23 mouse cellular contexts compared by ENCODE assay signal in genomic region chr10:58211213-58211612, GRCm38 (mm10). TPM values are rescaled to one million over a fixed set of nuclear protein-coding genes. Genes with fewer than 3 reads are reported as not detected.
DNase-seq lines count a peak whose midpoint lies in the region; TF ChIP-seq lines count a peak whose summit lies in the region.
"Had no signal": no experiment of that assay in that cellular context is flagged by ENCODE, and none has a peak within 500 bp of the region (broad histone marks: within the 10 kb centered on the region; RNA-seq: fewer than 3 reads in every experiment).

No protein-coding gene starts in this region.

- no peak overlapping the region for H3K4me3 ChIP-seq in kidney, adult 2 months (ENCODE audit: insufficient read depth, low read depth, low read length)
- peak overlapping the region; percentile 41; the same call in 1 of the 2 replicates for H3K4me3 ChIP-seq in testis, adult 2 months (ENCODE audit: control insufficient read depth, low read depth, low read length)
- H3K4me3 ChIP-seq: embryonic facial prominence, embryonic 10.5 days; embryonic facial prominence, embryonic 12.5 days; forebrain, embryonic 13.5 days; forebrain, embryonic 15.5 days had no signal

- no peak for TF ChIP-seq CTCF in kidney, adult 2 months (conservative IDR thresholded peaks at IDR 0.05; ENCODE audit: insufficient read depth, insufficient read length, low read depth, low read length)
- TF ChIP-seq CTCF in testis, adult 2 months (IDR thresholded peaks at IDR 0.05; ENCODE audit: control insufficient read depth, insufficient read depth, insufficient replicate concordance, low read depth, low read length) = no peak

- peak; percentile 25 for DNase-seq in kidney, adult 2 months
- no peak for DNase-seq in kidney, adult 8-10 months
- DNase-seq in testis, postnatal 14 days (ENCODE audit: low spot score) = no peak
- DNase-seq in cerebellum, postnatal 10 days = no peak
- DNase-seq: adrenal gland, adult 2 months; adrenal gland, postnatal 10 days; adrenal gland, postnatal 25 days; cerebellum, adult 11 months; cerebellum, adult 18-20 months; cerebellum, adult 8-10 months; cerebellum, adult 9-11 months; cerebellum, postnatal 25 days; forebrain, postnatal 0 days had no signal

- no peaks in the 10 kb centered on the region for H3K36me3 ChIP-seq in kidney, adult 2 months (ENCODE audit: control insufficient read depth, insufficient read depth, low read length)
- H3K36me3 ChIP-seq in testis, adult 2 months (ENCODE audit: control insufficient read depth, insufficient read depth, low read length) = no peaks in the 10 kb centered on the region
- H3K36me3 ChIP-seq: embryonic facial prominence, embryonic 10.5 days; embryonic facial prominence, embryonic 12.5 days; forebrain, embryonic 15.5 days had no signal

- TF ChIP-seq POLR2A in kidney, adult 2 months (IDR thresholded peaks at IDR 0.05; ENCODE audit: low read depth, low read length) = no peak
- TF ChIP-seq POLR2A in testis, adult 2 months (IDR thresholded peaks at IDR 0.05; ENCODE audit: control insufficient read depth, low read depth, low read length) = no peak

- no peaks in the 10 kb centered on the region for H3K27me3 ChIP-seq in kidney, adult 2 months (replicated peaks; ENCODE audit: control insufficient read depth, insufficient read depth, low read length)
- H3K27me3 ChIP-seq in testis, adult 2 months (ENCODE audit: control insufficient read depth, insufficient read depth, low read length) = no peaks in the 10 kb centered on the region
- H3K27me3 ChIP-seq: embryonic facial prominence, embryonic 12.5 days; forebrain, embryonic 13.5 days; forebrain, embryonic 15.5 days had no signal

- H3K4me1 ChIP-seq in kidney, adult 2 months (ENCODE audit: control insufficient read depth, insufficient read depth, low read length) = no peaks in the 10 kb centered on the region
- no peaks in the 10 kb centered on the region for H3K4me1 ChIP-seq in testis, adult 2 months (ENCODE audit: control insufficient read depth, insufficient read depth, low read length)
- H3K4me1 ChIP-seq: embryonic facial prominence, embryonic 10.5 days; embryonic facial prominence, embryonic 12.5 days; forebrain, embryonic 13.5 days; forebrain, embryonic 15.5 days had no signal

- no peak overlapping the region for H3K27ac ChIP-seq in kidney, adult 2 months (ENCODE audit: insufficient read depth, low read depth, low read length)
- no peak overlapping the region for H3K27ac ChIP-seq in testis, adult 2 months (ENCODE audit: control insufficient read depth, insufficient read depth, low read depth, low read length)
- H3K27ac ChIP-seq: embryonic facial prominence, embryonic 10.5 days; embryonic facial prominence, embryonic 12.5 days; forebrain, embryonic 13.5 days; forebrain, embryonic 15.5 days had no signal

- 87% methylated on average over 2 of the region's 2 CpGs for WGBS in kidney, adult 2 months

RNA-seq across cellular contexts. Expression of gene AW822073, which starts 13.5 kb away (rescaled TPM):
- polyA plus RNA-seq in kidney, adult 2 months (2012; rRNA removed) = not detected in 2 replicates
- 3.1 and 4.6 TPM in 2 replicates for polyA plus RNA-seq in testis, adult 2 months (2012; rRNA removed)
- polyA plus RNA-seq: adrenal gland, adult 2 months; brain, embryonic 14.5 days; C2C12; cortical plate, adult 2 months; embryonic facial prominence, embryonic 10.5 days; embryonic facial prominence, embryonic 12.5 days; embryonic facial prominence, embryonic 14.5 days; forebrain, embryonic 11.5 days; forebrain, embryonic 13.5 days; forebrain, embryonic 15.5 days; forebrain, postnatal 0 days had no signal

RNA-seq across cellular contexts. Expression of gene Duxf3, which starts 21.3 kb away (rescaled TPM):
- polyA plus RNA-seq in kidney, adult 2 months (2012; rRNA removed) = not detected in 2 replicates
- polyA plus RNA-seq in testis, adult 2 months (2012; rRNA removed) = 4.0 and 4.8 TPM in 2 replicates
- polyA plus RNA-seq: adrenal gland, adult 2 months; brain, embryonic 14.5 days; C2C12; embryonic facial prominence, embryonic 10.5 days; embryonic facial prominence, embryonic 12.5 days; embryonic facial prominence, embryonic 14.5 days; forebrain, embryonic 11.5 days; forebrain, embryonic 13.5 days; forebrain, embryonic 15.5 days; forebrain, postnatal 0 days had no signal

RNA-seq across cellular contexts. Expression of gene Gm4981, which starts 25.3 kb away (rescaled TPM):
- not detected in 2 replicates for polyA plus RNA-seq in kidney, adult 2 months (2012; rRNA removed)
- 0.20 and 0.29 TPM in 2 replicates for polyA plus RNA-seq in testis, adult 2 months (2012; rRNA removed)
- polyA plus RNA-seq: adrenal gland, adult 2 months; brain, embryonic 14.5 days; C2C12; embryonic facial prominence, embryonic 10.5 days; embryonic facial prominence, embryonic 12.5 days; embryonic facial prominence, embryonic 14.5 days; forebrain, embryonic 11.5 days; forebrain, embryonic 13.5 days; forebrain, embryonic 15.5 days; forebrain, postnatal 0 days had no signal

RNA-seq across cellular contexts. Expression of gene Gcc2, which starts 44.1 kb away (rescaled TPM):
- polyA plus RNA-seq in kidney, adult 2 months (2012; rRNA removed) = 11.3 and 13.0 TPM in 2 replicates
- 14.4 and 17.3 TPM in 2 replicates for polyA plus RNA-seq in testis, adult 2 months (2012; rRNA removed)
